Mouse (Mus musculus): ENCODE results near the gene Cdr2.

GRCm38 (mm10) chr7:120936522-120936921, 45.6 kb downstream of the Cdr2 start:
- TF ChIP-seq CTCF (IDR thresholded peaks at IDR 0.05; ENCODE audit: low read depth, low read length) (no peak), POLR2A (IDR thresholded peaks at IDR 0.05; ENCODE audit: insufficient read depth, low read length) (no peak)
